Mouse (Mus musculus) regulatory T cell (primary cell): ENCODE results near the gene 2210016F16Rik.
"Not testable (repeated sequence)": the region's sequence is repeated elsewhere in the genome, so short reads cannot be mapped to it uniquely, and the experiment has no call there.

Experiments
- in situ Hi-C: fragments of 300-600 bp; cut with MboI, MseI; formaldehyde crosslinking; loops from one replicate; pipeline ENCODE4 v1.15.1; 2025; ENCODE audit warnings: high pct_unique_total_duplicates

Gene 2210016F16Rik

DNA sequence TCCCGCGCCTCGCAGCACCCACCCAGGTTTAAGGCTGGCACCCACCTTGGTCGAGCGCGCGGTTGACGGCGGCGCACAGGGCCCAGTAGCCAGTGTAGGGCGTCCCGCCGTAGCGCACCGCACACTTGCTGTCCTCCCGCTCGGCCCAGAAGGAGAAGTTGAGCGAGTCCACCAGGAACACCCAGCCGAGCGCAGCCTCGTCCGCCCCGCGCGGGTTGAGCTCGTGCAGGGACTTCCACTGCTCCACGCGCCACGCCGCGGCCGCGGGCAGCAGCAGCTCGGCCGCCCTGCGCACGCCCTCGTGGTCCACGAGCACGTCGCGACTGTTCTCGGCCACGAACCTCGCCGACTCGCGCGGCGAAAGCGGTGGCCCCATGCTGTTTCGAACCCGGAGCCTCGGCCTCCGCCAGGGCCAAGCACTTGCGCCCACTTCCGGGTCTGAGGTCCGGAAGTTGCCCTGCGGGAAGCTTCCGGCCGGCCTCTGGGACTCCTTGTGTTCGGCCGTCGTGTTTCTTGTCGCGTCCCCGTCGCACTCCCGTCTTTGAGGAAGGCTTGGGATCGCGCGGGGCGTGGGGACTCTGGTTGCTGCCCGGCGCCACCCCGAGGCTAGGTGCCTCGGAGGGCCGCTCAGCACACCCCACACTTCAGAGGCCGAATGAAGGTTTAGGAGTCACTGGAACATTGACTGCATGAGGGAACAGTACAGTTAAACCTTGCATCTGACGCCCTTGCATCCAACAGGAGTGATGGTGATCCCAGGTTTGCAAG, at the start of gene 2210016F16Rik:
2210016F16Rik (minus strand) TSS at position 447 of the 768 bp plus-strand sequence.
- in situ Hi-C loops, result loop anchor here (25.0 kb wide), 1 partner anchor 223 kb away; the partner anchor contains the start of gene Idnk

- in situ Hi-C loops, result no loop called here
Observed at GRCm38 (mm10) chr13:58423061-58423660, 38.1 kb upstream of the 2210016F16Rik start.

GRCm38 (mm10) chr13:58422242-58422641, 37.2 kb upstream of the 2210016F16Rik start:
- in situ Hi-C loops, result no loop called here

DNA sequence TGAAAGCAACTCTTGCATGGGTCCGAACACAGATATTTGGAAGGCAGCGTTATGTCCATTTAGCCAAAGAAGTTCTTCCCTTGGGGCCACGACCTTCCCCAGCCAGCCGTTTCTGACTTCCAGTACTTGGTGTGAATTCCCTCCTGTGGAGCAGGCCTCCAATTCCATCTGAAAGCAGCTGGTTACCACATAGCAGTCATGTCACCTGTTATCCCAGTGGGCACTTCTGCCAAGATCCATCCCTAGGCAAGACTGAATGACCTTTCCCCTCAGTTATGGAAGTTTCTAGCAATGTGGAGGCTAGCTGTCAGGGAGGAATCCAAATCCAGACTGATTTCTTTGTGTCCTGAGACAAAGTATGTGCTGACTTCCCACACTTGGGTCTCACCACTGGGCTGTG, 36.0 kb upstream of the 2210016F16Rik start:
- in situ Hi-C loops, result no loop called here

DNA sequence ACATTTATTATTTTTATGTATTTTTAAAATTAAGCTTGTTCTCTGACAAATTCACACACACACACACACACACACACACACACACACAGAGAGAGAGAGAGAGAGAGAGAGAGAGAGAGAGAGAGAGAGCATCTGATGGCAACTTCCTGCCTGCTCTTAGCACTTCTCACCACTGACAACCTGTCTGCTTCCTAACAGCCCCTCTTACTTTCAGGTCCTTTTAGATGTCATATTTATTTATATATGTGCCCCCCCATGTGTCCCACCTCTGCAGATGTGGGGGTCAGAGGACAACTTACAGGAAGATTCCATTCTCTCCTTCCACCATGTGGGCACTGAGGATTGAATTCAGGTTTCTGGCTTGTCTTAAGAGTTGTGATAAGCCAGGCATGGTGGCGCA, 34.2 kb upstream of the 2210016F16Rik start:
- in situ Hi-C loops, result no loop called here

- in situ Hi-C loops, result no loop called here
Observed at GRCm38 (mm10) chr13:58418656-58419055, 33.6 kb upstream of the 2210016F16Rik start.

DNA sequence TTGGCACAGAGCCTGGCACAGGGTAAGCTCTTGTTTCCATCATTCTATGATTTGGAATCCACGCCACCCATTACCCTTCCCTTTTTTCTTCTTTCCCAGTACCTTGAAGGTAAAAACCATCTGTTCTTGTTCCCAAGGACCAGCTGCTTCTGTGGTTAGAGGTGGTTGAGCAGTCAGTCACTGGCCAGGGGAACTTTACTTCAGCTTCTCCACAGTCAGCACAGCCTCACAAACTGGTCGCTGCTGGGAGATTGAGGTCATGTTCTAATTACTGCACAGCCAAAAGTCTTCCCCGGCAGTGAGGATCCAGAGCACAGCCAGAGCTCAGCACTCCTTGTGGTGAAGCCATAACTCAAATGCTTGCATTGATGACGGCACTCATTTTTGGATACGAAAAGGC, 30.8 kb upstream of the 2210016F16Rik start:
- in situ Hi-C loops, result no loop called here

- in situ Hi-C loops, result no loop called here
Observed at GRCm38 (mm10) chr13:58415374-58415773, 30.3 kb upstream of the 2210016F16Rik start.

- in situ Hi-C loops, result no loop called here
Observed at GRCm38 (mm10) chr13:58411073-58411472, 26.0 kb upstream of the 2210016F16Rik start.

DNA sequence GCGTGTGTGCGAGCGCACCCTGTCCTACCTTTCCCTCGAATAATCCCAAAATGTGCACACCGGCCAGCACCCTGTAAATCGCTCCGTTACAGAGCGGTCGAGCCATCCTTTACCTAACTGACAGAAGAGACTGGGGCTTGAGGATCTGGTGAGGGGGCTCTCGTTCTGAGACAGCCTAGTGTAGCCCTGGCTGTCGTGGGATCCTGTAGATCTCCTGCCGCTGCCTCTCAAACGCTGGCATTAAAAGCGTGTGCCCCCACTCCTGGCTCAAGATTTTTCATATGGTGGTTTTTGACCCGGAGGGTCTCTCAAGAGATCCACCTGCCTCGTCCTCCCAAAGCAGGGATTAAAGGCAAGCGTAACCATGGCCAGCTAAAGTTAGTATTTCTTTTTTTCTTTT, 18.2 kb upstream of the 2210016F16Rik start, which contains the start of gene Hnrnpk:
Hnrnpk (minus strand) TSS at position 101 of the 400 bp plus-strand sequence.
- in situ Hi-C loops, result not testable (repeated sequence)

- in situ Hi-C loops, result no loop called here
Observed at GRCm38 (mm10) chr13:58402744-58403110, 17.7 kb upstream of the 2210016F16Rik start.

- in situ Hi-C loops, result no loop called here
Observed at GRCm38 (mm10) chr13:58402003-58402743, 17.1 kb upstream of the 2210016F16Rik start, which contains the start of gene Rmi1. Gene Rmi1 (plus strand): TSS chr13:58402248.

DNA sequence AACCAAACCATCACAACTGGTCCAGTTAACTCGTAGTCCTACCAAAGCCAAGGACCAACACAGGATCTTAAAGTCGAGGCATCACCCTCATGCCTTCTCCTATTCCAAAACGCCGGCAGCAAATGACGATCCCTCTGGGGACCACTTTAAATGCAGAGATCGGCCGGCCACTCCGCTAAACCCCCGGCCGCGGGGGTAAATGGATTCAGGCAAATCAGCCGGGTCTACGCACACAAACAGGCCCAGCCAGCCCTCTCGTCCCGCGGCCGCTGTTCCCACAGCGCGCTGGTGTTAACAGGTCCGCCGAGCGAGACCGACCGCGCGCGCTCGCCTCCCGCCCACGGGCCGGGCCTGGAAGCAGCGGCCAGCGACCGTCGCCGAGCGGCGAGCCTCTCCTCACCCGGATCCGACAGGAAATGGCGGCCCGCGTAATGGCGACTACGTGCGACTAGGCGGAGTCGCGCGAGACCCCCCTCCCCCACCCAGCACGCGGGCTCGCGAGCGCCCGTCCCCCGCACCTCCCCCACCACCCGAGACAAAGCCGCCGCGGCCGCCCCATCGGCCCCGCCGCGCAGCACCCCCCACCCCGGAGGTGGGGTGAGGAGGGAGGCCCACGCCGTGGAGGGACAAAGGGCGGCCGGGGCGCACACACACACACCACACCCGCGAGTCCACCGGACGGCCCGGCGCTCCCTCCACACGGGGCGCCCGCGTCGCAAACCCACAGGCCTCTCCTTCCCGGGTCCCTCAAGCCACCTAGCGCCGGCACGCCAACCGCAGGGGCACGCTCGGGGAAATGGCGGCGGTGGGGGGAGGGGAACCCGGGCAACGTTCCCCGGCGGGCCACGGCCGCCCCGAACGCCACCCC, 16.3 kb upstream of the 2210016F16Rik start:
- in situ Hi-C loops, result no loop called here

GRCm38 (mm10) chr13:58400576-58400975, 15.6 kb upstream of the 2210016F16Rik start:
- in situ Hi-C loops, result no loop called here

DNA sequence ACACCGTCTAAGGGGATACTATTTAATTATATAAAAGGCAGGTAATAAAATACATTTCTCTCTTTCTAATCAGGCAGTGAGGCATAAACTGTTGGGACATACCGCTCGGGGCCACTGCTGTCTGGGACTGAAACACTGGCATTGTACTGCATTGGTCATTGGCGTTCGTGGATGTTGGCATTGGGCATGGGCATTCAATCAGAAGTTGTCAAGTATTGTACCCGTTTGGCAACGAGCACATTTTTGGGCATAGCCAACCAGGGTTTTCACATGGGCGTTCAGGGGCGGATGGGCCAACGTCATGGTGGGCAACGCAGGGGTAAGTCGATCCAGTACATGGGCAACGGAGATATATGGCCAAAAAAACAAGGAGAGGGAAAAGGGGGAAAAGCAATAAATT, 12.6 kb upstream of the 2210016F16Rik start:
- in situ Hi-C loops, result loop anchor here (25.0 kb wide), 1 partner anchor 235 kb away; the partner anchor contains the start of gene Idnk

DNA sequence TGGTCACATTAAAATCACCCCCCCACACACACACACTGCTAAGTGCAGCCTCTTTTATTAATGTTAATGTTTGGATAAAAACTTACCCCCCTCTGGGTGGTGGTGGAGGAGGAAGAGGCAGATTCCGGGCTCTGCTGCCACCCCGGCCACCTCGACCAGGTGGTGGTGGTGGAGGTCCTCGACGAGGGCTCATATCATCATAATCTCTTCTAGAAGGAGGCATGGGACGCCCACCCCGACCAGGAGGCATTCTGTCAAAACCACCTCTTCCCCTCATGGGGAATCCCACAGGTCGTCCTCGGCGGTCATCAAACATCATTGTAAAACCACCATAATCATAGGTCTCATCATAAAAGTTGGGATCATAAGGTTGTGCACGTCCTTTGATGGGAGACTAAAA, 9.4 kb upstream of the 2210016F16Rik start:
- in situ Hi-C loops, result loop anchor here (25.0 kb wide), 1 partner anchor 232 kb away; the partner anchor contains the start of gene Idnk

DNA sequence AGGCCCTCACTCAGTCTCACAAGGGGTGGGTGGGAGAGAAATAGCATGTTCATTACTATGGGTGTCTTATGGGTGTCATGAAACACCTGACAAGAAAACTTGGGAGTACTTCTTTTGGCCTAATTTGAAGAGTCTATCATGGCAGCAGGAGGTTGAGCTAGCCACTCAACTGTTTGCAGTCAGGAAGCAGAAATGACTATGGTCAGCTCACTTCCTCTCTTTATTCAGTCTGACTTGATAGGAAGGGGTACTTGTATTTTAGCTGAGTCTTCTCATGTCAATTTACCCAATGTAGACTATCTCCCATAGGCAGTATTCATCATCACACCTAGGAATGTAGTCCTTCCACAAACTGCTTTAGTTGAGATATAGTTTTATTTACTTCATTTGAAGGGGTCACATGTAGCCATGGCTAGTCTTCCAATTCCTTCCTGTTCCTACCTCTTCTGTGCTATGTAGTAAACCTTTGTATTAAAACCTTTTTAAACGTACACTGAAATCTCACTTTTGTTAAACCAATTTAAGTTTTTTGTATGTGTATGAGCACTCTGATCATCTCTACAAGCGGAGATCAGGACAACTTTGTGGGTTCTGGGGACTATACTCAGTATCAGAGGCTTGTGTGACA, 4.4 kb upstream of the 2210016F16Rik start:
- in situ Hi-C loops, result loop anchor here (25.0 kb wide), 1 partner anchor 227 kb away; the partner anchor contains the start of gene Idnk

DNA sequence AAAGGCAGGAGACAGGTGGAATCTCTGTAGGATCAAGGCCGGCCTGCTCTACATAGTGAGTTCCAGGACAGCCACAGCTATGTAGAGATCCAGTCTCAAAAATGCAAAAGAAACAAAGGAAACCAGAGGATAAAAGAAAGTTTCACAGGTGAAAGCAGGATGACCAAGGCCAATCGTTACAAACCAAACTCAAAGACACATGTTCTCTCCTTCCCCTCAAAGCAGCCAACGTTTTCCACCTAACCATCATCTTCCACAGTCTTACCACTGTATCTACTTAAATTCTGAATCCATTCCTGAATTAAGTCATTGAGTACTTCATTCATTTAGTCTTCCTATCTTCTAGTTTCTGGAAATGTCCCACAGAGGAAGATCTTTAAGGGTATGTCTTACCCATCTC, 3.4 kb upstream of the 2210016F16Rik start:
- in situ Hi-C loops, result loop anchor here (25.0 kb wide), 1 partner anchor 226 kb away; the partner anchor contains the start of gene Idnk

DNA sequence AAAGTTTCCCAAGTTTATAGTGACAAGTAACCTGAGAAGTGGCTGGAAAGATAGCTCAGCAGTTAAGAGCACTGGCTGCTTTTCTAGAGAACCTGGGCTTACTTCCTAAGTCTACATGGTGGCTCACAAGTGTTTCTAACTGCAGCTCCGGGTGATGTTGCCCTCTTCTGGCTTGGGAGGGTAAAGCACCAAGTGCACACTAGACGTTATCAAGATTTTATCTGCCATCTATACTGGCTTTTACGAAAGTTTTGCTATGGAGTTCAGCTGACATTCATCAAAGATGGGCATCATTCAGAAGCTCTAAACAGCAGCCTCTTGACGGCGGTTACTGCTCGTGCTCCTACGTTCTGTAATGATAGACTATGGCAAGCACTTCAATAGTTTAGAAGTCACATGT, 2.9 kb upstream of the 2210016F16Rik start:
- in situ Hi-C loops, result loop anchor here (25.0 kb wide), 1 partner anchor 226 kb away; the partner anchor contains the start of gene Idnk

GRCm38 (mm10) chr13:58385547-58385920, 509 bp upstream of the 2210016F16Rik start:
- in situ Hi-C loops, result loop anchor here (25.0 kb wide), 1 partner anchor 223 kb away; the partner anchor contains the start of gene Idnk
